Mouse (Mus musculus) C2C12 (cell line): Measurements from ENCODE around the gene Gnat1.

ENCODE experiments used
- CEBPB ChIP-seq: IDR thresholded peaks from one replicate; pipeline ENCODE4 v1.6.1; 2011; ENCODE audit warnings: low read depth, mild to moderate bottlenecking, control low read depth, moderate library complexity
- CTCF ChIP-seq: IDR thresholded peaks from one replicate; pipeline ENCODE4 v1.5.1; 2011; ENCODE audit not compliant: control insufficient read depth, insufficient read depth, insufficient read length
- MAX ChIP-seq: IDR thresholded peaks from one replicate; pipeline ENCODE4 v1.6.1; 2011; ENCODE audit warnings: mild to moderate bottlenecking, control low read depth
- USF1 ChIP-seq: IDR thresholded peaks from one replicate; pipeline ENCODE4 v1.6.1; 2011; ENCODE audit warnings: low read depth, mild to moderate bottlenecking, control low read depth, moderate library complexity

DNA sequence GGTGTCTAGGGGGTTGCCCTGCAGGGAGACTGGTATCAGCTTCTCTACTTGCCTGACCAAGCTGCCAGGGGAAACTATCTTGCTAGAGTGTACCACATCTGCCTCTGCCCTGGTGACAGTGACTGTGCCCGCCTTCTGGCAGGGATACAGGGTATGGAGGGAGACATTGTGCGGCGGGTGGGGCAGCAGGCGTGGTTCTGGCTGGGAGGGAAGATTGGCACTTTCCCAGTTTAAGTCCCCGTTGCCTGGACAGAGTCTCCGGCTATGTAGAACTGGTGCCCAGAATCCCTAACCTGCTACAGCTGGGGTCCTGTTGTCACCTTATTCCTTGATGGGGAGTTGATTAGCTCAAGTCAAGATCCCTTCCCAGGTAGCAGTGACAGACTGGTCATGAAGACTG lies 47.0 kb downstream of the Gnat1 start:
- TF ChIP-seq CTCF = no peak
- TF ChIP-seq MAX = no peak
- no peak for TF ChIP-seq CEBPB
- no peak for TF ChIP-seq USF1
